Mouse (Mus musculus): ENCODE measurements around the gene Pccb. TPM values are rescaled to one million over a fixed set of nuclear protein-coding genes. Genes with fewer than 3 reads are reported as not detected.

The Pccb gene
- total RNA-seq, 2 experiments from 2014 or later = 48.9 to 51.4 TPM

GRCm38 (mm10) chr9:101052007-101052406 is 17.3 kb upstream of the Pccb start:
- no peak for DNase-seq (ENCODE audit: low spot score in 2 of 2)

DNA sequence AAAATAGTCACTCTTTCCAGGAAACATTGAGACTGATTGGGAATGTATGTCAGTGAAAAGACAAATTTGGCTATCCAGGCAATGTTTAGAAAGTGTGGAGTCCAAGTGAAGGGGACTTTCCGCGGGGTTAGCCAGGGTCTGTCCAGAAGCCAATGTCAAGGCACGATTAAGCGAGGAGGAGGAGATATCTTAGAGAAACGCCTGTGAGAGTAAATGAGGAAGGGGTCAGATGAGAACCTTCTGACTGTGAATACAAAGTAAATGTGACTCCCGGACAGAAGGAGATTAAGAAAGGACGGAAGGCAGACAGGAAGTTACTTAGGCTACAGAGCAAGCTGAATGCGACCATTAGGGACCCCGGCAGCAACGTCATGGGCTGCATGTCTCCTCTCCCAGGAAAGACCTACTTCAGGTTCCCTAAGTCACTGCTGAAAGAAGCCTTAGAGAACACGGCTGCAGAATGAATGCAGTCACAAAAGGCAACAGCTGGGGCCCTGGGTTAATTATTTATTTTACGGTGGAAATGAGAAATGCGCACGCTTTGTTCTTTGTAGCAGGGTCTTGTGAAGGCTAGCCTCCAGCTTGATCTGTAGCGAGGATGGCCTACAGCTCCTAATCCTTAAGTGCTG is 11.1 kb upstream of the Pccb start:
- DNase-seq (ENCODE audit: low spot score in 2 of 2) = no peak

DNA sequence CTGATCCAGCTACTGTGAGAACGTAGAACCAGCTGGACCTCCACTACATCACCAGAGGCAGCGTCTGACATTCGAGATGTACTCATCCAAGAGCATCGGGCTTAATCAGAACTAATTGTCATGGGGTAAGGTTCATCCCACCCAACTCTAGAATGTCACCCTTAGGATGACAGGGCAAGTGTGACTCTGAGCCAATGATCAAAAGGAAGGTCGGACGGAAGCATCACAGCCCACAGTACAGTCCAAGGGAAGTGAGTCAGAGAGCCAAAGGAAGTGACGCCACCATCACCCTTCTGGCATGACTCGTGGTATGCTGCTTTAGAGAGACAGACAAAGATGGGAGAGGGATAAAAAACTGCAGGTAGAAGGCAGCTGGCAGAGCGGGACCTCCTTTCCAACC is 7.6 kb upstream of the Pccb start:
- DNase-seq (ENCODE audit: low spot score in 2 of 2) = no peak

GRCm38 (mm10) chr9:101041508-101041907 is 6.8 kb upstream of the Pccb start:
- DNase-seq (ENCODE audit: low spot score in 2 of 2) = no peak

DNA sequence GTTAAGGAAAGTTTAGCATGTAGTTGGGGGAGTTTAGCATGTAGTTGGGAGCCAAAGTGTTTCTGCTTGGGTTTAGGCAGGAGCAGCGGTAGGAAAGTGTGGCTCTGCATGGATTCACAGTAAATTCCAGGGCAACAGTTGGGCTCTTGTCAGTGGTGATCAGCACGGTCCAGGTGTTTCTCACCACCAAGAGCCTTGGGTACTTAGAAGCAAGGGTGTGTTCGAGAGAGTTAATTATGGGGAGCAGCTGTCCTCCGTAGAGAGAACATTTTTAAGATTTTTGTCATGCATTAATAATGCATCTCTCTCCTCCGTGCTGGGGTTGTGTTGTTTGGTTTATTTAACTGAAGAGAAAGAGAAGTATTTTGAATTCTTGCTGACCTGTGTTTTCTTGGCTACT is 3.9 kb upstream of the Pccb start:
- no peak for DNase-seq (ENCODE audit: low spot score in 2 of 2)

GRCm38 (mm10) chr9:101037396-101037795 is 2.7 kb upstream of the Pccb start:
- no peak for DNase-seq (ENCODE audit: low spot score in 2 of 2)

DNA sequence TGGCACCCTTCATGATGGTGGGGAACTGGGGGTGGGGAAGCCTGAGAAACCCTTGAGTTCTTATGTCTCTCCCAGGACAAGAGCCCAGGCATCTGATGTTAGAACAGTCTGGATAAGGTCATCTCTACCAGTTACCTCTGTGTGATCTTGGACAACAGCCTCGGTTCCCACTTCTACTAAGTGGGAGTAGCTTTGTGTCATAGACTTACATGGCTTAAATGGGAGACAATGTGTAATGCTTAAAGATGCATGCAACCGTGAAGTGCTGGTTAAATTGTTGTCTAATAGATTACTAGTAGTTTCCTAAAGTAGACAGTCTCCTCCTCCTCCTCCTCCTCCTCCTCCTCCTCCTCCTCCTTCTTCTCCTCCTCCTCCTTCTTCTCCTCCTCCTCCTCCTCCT is 2.2 kb upstream of the Pccb start:
- DNase-seq (ENCODE audit: low spot score in 2 of 2) = no peak

DNA sequence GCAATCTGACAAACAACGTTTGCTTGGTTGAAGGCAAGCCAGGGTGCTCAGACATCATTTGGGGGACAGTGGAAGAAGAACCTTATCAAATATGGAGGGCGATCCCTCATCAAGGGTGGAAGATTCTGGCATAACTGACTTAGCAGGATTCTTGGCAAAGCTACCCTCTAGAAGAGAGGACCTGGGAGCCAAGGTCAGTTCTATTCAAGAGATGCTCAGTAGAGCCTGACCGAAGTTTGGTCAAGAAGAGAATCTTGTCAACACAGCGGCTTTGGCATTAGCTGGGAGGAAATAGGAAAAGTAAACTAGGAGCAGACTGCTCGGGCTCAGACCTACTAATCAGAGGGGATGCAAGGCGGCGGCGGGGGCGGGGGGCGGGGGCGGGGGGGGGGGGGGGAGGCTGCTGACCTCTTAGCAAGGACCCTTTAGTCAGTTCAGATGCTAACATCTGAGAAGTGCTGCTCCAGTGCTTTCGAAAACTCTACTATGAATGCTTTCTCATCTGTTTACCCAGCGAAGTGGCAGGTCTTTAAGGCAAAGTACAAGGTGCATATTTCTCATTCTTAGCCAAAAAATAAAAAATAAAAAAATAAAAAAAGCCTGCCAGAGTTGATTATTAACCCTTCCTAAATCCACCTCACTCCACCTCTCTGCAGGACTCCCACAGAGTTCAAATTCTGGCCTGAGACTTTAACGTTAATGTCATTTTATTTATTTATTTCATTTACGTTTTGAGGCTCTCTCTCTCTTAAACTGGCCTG is 1.3 kb upstream of the Pccb start:
- no peak for DNase-seq (ENCODE audit: low spot score in 2 of 2)

DNA sequence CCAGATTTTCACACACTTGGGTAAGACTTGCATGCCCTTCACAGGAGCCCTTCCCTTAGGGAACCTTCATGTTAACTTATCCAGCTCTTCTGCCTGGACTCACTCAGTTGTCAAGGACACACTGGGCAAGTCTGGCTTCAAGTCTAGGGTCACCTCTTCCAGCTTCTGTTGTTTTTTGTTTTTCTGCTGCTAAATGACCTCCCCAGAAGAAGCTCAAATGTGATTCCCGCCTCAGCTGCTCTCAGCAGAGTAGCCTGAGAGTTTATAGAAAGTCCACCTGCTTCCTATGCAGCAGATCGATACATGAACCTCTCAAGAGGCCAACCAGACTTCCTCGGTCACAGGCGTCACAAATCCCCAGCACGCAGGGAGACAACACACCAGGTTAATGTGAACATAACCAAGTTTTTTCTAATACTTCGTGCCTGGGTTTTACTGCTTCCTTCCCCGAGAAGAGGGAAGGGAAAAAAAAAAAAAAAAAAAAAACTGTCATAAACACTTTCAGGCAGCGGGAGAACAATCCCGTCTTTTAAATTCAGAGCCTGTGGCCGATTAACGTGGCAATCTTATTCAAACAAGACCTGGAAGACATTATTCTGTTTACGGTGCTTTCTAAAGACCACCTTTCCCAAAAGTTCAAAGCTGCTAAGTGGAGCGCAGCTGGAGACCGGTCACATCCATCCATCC is 794 bp downstream of the Pccb start:
- no peak for DNase-seq (ENCODE audit: low spot score in 2 of 2)

GRCm38 (mm10) chr9:101018768-101019167 is 15.9 kb downstream of the Pccb start:
- DNase-seq (ENCODE audit: low spot score in 2 of 2) = no peak

DNA sequence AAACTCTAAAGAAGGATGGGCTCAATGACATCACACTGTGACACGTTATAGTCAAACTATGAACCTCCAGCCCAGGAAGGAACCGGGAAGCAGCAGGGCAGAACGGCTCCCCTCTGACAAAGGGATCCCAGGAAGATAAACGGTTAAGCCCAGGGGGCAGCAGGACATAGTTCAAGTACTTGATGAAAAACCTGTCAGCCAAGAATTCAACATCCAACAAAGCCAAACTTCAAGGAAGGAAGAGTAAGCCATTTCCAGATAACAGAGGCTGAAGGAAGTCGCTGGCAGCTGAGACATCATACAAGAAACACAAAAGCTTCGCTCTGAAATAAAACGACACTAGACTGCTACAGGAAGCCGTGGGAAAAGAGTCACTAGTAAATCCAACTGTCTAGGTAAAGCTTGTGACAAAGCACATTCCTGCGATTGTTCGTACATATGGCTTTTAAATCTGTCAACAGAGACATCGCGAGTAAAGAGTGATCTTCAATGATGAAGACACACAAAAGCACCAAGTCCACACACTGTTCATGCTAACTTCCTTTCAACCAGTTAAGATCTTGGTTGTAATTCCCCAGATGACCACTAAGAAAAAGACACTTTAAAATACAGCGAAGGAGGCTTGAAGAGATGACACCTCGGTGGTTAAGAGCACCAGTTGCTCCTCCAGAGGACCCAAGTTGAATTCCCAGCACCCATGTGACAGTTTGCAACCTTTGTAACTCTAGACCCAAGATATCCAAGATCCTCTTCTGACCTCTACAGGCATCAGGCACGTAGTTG is 16.8 kb downstream of the Pccb start:
- DNase-seq (ENCODE audit: low spot score in 2 of 2) = no peak

DNA sequence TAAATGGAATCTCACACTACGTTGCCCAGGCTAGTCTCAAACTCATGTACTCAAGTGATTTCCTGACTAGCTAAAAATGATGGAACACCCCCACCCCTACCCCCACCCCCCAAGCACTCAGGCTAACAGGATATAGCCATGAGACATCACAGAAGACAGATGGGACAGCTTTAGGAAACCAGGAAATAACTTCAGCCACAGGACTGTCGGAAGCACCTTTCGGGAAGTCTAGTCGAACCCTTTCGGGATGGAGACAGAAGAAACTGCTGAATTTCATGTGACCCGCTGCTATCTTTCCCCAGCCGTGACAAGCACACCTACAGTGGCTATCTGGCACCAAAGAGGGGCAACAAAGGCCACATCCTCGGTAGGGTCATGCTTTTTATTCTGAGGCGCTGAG is 19.4 kb downstream of the Pccb start:
- DNase-seq (ENCODE audit: low spot score in 2 of 2) = no peak

GRCm38 (mm10) chr9:101012433-101012832 is 22.3 kb downstream of the Pccb start:
- no peak for DNase-seq (ENCODE audit: low spot score in 2 of 2)

DNA sequence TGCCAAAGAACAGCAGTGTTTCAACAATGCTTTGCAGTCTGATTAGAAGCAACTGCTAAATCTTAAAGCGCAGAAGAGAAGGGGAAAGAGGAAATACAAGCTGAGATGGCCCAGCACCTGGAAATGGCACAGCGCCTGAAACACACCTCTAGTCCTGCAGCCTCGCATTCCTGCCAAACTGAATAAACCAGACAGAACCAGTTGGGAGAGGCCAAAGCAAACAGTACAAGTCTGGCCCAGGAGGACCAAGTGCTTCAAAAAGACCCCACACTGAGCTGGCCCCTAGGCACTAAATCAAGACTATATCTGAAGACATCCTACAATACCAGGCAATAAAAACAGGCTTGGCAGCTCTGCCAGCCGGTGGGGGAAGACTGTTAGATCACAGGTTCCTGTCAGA is 28.8 kb downstream of the Pccb start:
- no peak for DNase-seq (ENCODE audit: low spot score in 2 of 2)

- no peak for DNase-seq (ENCODE audit: low spot score in 2 of 2)
These were observed 31.4 kb downstream of the Pccb start for GRCm38 (mm10) chr9:101003302-101003701.

DNA sequence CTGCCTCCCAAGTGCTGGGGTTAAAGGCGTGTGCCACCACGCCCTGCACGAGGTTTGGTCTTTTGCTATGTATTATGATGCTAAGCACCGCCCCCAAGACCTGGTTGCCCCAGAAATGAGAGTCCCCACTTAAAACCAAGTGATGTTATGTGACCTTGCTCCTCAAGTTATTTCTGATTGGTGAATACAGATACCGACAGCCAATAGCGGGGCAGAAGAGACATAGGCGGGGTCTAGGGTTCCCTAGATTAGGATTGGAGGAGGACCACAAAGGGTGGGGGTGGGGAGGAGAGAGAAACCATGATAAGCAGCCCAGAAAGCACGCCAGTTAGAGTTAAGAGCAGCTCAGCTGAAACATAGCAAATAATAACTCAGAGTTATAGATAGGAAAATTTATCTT is 31.9 kb downstream of the Pccb start:
- no peak for DNase-seq (ENCODE audit: low spot score in 2 of 2)

DNA sequence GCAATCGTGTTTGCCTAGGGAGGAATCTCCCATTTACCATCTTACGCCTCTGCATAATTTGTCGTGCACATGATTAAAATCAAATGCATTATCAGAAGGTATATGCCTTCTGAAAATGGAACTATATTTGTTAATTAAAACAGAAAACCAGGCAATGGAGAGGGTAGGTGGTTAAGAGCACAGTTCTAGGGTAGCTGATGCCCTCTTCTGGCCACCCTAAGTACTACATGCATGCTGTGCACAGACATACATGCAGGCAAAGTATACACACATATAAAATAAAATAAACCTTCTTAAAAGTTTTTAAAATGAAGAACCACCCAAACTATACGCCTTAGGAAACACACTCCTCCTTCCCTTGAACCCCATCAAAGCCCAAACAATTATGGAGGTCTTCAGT is 32.6 kb downstream of the Pccb start:
- no peak for DNase-seq (ENCODE audit: low spot score in 2 of 2)

GRCm38 (mm10) chr9:100997138-100997537 is 37.6 kb downstream of the Pccb start:
- DNase-seq (ENCODE audit: low spot score in 2 of 2) = no peak

DNA sequence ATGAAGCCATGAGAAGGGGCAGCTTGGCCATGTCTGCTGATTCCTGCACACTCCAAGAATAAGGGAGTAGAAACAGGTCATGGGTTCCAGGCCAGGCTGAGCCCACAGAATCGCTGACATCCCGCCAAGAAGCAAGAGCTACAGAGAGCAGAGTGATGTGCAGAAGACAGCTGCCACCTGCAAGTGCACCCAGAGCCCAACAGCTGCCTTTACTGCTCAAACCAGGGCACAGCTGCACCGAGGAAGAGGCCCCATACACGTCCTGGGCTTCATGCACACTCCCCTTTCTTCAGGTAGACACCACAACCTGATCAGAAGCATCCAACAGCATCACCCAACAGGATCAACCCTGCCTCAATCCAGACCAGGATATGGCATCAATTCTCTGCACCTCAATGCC is 40.8 kb downstream of the Pccb start:
- no peak for DNase-seq (ENCODE audit: low spot score in 2 of 2)

- no peak for DNase-seq (ENCODE audit: low spot score in 2 of 2)
These were observed 42.5 kb downstream of the Pccb start for GRCm38 (mm10) chr9:100992191-100992590.

DNA sequence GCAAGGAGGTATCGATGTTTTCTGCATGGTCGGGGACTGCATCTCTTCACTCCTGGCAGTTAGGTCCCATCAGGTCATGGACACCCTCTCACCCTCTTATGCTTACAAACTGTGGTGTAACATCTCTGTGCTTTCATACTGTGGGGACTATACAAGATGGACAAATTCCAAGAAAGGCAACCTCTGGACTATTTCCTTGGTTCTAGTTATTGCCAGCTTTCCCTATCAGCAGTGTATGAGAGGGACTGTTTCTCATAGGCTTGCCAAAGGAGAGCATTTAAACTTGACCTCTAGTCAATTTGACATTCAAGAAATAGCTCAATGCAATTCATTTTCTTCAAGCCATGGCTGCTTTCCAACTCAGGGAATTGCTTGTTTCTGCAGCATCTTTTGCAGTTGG is 43.4 kb downstream of the Pccb start:
- no peak for DNase-seq (ENCODE audit: low spot score in 2 of 2)

DNA sequence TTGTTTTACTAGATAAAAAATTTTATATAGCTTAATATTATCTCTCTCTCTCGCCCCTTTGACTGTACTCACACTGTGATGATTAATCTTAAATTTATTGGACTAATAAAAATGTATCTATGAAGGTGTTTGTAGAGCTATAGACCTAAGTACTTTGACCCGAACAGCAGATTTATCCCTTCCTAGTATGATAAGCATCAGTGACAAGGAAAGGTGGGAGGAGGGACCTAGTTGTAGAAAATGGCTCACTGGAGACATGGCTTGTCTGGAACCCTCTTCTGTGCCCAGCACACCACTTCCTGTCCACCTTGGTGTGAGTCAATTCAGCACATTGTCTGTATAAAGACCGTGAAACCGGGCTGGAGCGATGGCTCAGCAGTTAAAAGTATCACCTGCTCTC is 44.1 kb downstream of the Pccb start:
- no peak for DNase-seq (ENCODE audit: low spot score in 2 of 2)
